Mouse (Mus musculus): ENCODE data around the gene Fignl2.
A peak's percentile ranks its signal among the peaks of the same experiment; 100 is the strongest.

Gene Fignl2

GRCm38 (mm10) chr15:101092829-101093648, 14.7 kb upstream of the Fignl2 start:
- DNase-seq = no peak

DNA sequence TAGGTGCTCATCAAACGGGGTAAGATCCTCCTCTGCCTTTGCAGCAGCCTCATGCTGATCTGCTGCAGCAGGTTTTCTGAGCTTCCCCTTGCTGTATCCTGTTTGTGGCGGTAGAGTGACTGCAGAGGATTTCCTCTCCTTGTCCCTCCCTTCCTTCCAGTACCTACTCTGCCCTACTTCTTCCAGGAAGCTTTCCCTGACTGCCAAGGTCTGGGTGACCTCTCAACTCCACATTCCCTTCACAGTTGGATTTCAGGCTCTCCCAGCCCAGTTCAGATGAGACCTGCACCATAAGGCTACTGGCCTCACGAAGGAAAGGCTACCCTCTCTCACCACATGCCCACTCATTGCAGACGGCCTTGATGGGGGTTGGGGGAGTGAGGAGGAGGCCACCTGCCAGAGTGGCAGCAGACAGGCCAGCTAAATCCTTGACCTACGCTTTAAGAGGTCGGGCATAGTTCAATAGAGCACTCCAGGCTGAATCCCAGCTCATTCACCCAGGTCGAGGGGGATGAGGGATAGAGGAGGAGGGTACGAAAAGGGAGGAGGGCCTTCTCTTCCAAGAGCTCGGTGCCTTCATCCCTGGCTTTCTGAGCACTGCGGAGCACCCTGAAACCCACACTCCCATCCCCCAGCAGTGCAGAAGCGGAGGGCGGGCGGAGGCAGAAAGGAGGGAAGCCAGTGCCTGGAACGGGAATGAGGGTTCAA, 13.9 kb upstream of the Fignl2 start:
- DNase-seq = no peak

DNA sequence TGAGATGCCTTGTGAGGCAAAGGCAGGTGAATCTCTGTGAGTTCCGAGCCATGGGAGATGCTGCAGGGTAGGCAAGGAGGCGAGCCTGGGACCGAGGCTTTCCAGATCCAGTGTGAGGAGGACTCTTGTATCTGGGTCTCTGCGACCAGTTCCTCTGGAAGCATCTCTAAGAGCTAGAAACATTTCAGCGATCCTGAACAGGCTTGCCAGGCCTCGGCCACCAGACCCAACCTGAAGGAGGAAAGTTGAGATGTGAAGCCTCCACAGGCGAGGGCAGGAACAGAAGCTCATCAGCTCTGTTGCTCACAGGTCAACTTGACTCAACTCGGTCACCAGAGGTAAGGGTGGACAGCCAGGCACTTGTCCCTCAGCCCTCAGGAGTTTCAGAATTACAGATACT, 13.2 kb upstream of the Fignl2 start:
- no peak for DNase-seq

- no peak for DNase-seq
Measured at GRCm38 (mm10) chr15:101088291-101088690, 9.9 kb upstream of the Fignl2 start.

DNA sequence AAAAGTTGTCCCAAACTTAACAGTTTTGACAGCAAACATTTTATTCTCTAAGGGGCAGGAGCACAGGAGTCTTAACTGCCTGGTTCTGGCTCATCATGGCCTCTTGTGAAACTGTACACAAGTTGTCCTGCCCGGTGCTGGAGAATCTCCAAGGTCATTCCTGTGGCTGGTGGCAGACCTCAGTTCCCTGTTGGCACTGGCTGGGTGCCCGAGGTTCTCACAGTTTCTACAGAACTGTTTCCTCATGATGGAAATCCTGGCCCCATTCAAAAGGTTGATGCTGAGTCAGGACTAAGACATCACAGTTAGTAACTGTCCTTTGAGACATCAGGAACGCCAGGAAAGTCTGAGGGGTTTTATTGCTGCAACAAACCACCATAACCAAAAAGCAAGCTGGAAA, 8.6 kb upstream of the Fignl2 start:
- peak; percentile 59 for DNase-seq

GRCm38 (mm10) chr15:101086451-101086850, 8.1 kb upstream of the Fignl2 start:
- no peak for DNase-seq

DNA sequence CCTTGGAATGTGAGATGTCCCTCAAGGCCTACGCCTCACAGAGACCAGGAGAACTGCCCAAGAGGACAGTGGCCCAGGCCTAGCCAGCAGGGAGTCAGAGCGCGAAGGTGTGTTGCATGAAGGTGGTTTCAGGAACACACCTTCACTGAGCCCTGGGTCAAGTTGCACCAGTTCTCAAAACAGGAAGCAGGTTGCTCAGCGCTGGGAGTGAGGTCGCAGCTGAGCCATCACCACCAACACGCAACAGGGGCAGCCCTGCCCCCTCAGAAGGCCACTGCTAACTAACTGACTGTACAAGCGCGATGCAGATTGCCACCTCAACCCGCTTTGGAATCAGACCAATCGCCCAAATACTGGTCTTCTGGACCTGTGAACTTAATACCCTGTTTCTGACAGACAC, 6.1 kb upstream of the Fignl2 start:
- DNase-seq = no peak

DNA sequence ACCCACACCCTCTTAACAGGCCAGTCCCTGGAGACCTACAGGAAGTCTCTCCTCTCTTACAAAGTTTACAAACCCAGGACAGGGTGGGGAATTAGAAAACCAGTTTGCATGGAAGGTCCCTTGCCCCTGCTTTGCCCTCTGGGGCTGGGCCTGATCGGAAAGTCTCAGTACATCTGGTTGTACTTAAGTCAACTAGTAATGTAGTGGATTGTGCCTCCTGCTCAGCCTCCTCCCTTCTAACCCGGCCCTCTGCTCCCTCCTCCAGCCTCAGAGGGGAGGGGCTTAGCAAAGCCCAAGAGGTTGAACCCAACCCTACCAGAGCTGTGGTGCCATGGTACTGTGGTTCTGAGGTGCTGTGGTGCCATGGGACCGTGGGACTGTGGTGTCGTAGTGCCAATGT, 3.9 kb upstream of the Fignl2 start:
- DNase-seq = no peak

- peak; percentile 27 for DNase-seq
Measured at GRCm38 (mm10) chr15:101081035-101081548, 2.7 kb upstream of the Fignl2 start.

- DNase-seq = no peak
Measured at GRCm38 (mm10) chr15:101080031-101080520, 1.7 kb upstream of the Fignl2 start.

- peak; percentile 91 for DNase-seq
Measured at GRCm38 (mm10) chr15:101078731-101079156, 377 bp upstream of the Fignl2 start.

DNA sequence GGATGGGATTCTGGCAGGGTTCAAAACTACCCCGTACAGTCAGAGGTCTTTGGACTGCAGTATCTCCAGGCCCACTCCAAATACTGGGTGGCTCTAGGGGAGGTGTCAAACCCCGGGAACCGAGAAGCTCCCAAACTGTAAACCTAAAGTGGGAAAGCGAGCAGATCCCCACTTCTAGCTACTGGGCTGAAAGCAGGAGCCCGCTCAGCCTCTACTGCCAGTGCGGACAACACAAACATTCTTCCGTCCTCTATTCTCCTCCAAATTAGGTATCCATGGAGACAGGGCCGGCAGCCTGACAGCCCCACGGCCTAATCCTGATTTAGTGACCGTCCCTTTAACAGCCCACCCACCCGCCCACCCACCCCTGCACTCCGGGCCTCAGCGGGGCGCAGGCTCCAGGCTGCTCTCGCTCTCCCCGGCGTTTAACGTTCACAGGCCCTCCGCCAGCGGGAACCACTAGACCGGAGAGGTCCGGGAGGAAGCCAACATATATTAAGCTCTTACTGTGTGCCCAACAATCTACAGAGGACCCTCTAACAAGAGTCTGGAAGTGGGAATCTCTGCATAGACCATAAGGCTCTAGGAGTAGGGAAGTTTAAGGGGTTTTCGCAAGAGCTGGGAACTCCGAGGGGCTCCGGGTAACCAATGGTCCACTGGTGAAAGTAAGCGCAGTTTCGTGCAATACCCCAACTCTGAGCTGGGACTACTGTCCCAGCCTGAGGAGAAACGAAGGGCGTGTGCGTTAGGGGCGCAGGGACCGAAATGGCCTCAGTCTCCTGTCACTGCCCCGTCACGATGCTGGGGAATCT, 1.2 kb downstream of the Fignl2 start:
- DNase-seq = no peak

- no peak for DNase-seq
Measured at GRCm38 (mm10) chr15:101076071-101077000, 2.0 kb downstream of the Fignl2 start.

DNA sequence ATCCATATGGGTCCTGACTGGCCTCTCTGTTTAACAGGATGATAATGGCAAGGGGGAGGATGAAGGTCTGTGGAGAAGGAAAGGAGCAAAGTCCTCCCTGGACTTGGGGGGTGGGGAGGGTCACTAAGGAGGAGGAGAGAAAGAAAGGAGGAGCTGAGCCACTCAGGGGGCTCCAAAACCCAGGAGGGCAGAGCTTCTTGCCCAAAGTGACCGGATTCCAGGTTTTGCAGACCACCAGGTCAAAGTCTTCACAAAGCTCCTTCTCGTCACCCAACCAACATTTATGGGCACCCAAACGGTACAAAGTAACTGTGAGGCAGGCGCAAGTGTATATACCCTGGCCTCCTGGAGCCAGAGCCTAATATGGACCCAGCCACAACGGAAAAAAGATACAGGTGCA, 2.7 kb downstream of the Fignl2 start:
- no peak for DNase-seq

DNA sequence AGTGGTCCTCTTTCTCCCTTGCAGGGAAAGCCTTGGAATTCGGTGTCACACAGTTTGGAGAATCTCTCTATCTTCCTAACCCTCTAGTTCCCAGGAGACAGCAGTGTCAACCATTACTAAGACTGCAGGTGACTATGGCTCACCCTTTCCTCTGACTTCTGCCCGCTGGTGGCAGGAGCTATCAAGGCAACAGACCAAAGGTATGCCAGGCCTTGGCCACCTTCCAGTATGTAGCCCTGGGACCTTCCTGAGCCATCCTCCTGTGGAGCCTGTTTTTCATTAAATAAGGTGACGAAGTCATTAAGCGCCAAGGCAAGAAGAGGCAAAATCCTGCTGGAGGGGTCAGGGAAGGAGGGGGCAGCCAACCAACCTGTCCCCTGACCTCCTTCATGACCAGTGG, 3.2 kb downstream of the Fignl2 start:
- DNase-seq = no peak

- DNase-seq = no peak
Measured at GRCm38 (mm10) chr15:101074067-101074466, 4.3 kb downstream of the Fignl2 start.

- no peak for DNase-seq
Measured at GRCm38 (mm10) chr15:101072736-101073135, 5.6 kb downstream of the Fignl2 start.

DNA sequence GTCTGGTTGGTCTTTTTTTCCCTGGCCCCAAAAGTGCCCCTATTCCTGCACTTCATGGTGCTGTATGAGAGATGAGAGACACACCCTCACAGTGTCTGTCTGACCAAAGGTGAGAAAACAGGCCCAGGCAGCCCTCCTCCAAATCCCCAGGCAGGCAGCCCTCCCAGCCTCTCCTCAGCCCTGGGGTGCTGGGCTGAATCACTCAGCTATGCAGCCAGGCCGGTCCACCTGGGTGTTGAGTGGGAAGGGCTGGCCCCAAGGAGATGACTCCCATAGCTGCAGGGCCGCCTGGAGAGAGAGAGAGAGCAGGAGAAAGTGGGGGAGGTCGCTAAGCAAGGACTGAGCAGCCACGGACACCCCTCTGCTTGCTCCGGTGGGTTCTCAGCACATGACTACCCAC, 7.6 kb downstream of the Fignl2 start:
- peak; percentile 42 for DNase-seq

GRCm38 (mm10) chr15:101069641-101070190, 8.7 kb downstream of the Fignl2 start:
- no peak for DNase-seq

DNA sequence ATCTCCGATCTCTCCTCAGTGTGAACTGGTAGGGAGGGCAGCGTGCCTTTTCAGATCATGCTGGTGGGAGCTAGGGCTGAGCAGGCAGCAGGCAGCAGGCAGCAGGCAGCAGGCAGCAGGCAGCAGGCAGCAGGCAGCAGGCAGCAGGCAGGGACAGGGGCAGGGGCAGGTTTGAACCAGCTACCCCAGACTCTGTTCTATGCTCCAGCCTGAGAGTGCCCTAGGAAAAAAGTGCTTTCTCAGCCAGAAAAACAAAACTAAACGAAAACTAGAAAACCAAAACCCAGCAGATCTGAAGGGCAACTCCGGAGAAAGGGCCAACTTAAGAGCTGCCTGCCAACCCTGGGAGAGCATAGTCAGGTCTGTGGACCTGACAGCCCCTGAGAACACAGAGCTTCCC, 9.7 kb downstream of the Fignl2 start:
- no peak for DNase-seq

- DNase-seq = peak; percentile 44
Measured at GRCm38 (mm10) chr15:101068029-101068428, 10.3 kb downstream of the Fignl2 start.
